Mouse (Mus musculus): ENCODE measurements at regions not wholly inside any gene's neighbourhood (a gene's known extent, or its start where the extent isn't known, plus 50 kb on each side); places are given as distances from the start of the nearest gene placed in this dataset.

GRCm38 (mm10) chrX:140164859-140165258 lies 102.2 kb downstream of the Pih1h3b start:
- no peak for DNase-seq (ENCODE audit: low read depth)

GRCm38 (mm10) chrX:140165966-140166365 lies 103.3 kb downstream of the Pih1h3b start:
- no peak for DNase-seq (ENCODE audit: low read depth)

- DNase-seq (ENCODE audit: low read depth): no peak
These were observed 117.2 kb downstream of the Pih1h3b start for GRCm38 (mm10) chrX:140179850-140180249.

- no peak for DNase-seq (ENCODE audit: low read depth)
These were observed 120.3 kb downstream of the Pih1h3b start for GRCm38 (mm10) chrX:140183003-140183402.

DNA sequence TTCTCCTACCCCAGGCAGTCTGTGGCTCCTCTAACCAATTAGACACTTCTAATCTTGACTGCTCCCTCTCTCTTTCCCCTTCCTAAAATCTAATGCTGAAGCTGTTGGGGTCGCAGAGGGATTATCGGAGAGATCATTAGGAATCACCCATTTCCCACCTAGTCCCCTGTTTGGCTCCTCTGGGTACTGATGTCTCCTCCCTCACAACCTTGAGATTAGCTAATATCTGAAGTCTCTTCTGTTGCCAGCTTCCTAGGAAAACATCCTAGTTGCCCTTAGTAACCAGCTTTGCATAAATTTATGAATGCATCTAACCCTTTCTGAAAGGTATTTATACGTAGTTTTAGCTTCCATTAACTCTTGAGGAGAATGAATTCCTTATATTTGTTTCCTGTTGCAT lies 138.4 kb upstream of the Frmpd3 start:
- DNase-seq (ENCODE audit: low read depth): no peak

GRCm38 (mm10) chrX:140208791-140209190 lies 133.3 kb upstream of the Frmpd3 start:
- DNase-seq (ENCODE audit: low read depth): no peak

- DNase-seq (ENCODE audit: low read depth): no peak
These were observed 129.3 kb upstream of the Frmpd3 start for GRCm38 (mm10) chrX:140212644-140213361.

GRCm38 (mm10) chrX:140214198-140214849 lies 127.7 kb upstream of the Frmpd3 start:
- DNase-seq (ENCODE audit: low read depth): no peak

DNA sequence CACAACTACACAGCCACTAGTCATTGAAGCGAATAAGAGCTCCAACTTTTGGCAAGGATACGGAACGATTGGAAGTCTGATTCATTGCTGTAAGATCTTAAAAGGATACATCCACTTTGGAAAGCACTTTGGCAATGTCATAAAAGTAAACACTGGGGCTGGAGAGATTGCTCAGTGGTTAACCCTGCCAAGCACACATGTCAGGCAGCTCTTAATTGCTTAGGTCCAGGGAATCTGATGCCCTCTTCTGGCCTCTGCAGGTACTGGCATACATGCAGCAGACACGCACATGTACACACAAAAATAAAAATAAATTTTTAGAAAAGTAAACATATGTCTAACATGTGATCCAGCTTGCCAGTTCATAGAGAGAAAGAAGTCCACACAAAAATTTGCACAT lies 86.3 kb upstream of the Frmpd3 start:
- no peak for DNase-seq (ENCODE audit: low read depth)

DNA sequence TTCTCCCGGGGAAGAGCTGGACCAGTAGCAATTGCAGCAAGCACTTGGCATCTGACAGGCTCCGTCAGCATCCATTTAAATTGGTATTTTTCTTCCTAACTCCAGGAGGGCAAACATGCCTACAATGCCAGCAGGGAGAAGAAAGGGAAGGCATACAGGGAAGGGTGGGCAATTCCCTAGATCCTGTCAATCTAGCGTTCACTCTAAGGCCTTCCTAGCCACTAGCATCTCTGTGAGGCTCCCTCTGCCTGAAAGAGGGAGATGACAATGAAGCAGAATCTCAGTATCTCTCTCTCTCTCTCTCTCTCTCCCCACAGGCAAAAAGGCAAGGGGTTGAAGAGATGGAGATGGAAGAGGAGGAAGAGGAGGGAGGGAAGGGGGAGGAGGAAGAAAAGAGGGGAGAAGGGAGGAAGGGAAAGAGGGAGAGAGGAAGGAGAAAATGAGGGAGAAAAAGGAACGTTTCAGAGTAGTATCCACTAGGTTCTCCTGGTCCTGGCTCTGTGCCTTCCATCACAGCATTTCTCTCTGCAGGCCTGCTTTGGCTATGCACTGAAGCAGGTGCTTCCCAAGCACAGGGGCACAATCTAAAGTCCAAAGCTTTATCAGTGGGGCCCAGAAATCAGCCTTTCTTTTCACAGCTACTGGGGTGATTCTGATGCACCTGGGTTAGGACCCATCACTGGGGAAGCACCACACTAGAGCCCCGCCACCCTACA lies 72.2 kb upstream of the Frmpd3 start:
- DNase-seq (ENCODE audit: low read depth): no peak

DNA sequence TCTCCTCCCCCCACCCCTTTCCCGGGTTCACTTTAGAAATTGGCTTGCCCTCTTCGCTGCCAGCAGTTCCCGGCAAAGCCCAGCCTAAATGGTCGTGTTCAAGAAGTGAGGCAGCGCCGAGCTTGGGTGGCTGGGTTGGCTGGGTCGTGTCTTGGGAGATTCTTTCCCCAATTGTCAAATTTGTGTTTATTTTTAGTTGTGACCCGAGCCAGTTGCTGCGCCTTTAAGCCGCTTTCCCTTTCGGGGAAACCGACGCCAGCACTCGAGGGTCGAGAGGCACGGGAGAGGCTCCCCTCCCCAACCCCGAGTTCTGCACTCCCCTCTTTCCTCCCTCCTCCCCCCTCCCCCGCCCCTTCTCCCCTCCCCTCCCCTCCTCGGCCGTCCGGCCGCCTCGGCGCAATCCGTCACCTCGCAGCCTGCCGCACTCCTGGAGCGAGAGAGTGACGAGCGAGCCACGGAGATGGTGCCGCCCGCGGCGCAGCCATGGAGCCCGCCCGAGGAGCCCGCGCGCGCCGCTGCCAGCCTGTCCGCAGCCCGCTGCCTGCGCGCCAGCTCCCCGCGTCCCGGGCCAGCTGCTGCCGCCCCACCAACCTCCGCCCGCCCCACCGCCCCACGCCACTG lies 64.6 kb upstream of the Frmpd3 start:
- DNase-seq (ENCODE audit: low read depth): no peak

- DNase-seq (ENCODE audit: low read depth): no peak
These were observed 63.9 kb upstream of the Frmpd3 start for GRCm38 (mm10) chrX:140277978-140278729.

GRCm38 (mm10) chrX:140279266-140279665 lies 62.8 kb upstream of the Frmpd3 start:
- DNase-seq (ENCODE audit: low read depth): no peak

- DNase-seq (ENCODE audit: low read depth): peak; percentile 10
These were observed 62.0 kb upstream of the Frmpd3 start for GRCm38 (mm10) chrX:140280016-140280415.

All from c-Kit-positive CD71-positive TER-119-negative erythroid progenitor cells, embryonic 14.5 days (primary cell).